Mouse (Mus musculus) hindbrain, embryonic 15.5 days (tissue): ENCODE measurements at regions not wholly inside any gene's neighbourhood (a gene's known extent, or its start where the extent isn't known, plus 50 kb on each side); places are given as distances from the start of the nearest gene placed in this dataset.

Experiments
- ATAC-seq: fragments of 200-750 bp; cut with Nextera tagmentation; 2 replicates; pipeline ENCODE4 v1.8.0; 2017; ENCODE audit warnings: low read depth, moderate number of reproducible peaks, moderate TSS enrichment; ENCODE audit not compliant: low FRiP score
- H3K27ac ChIP-seq: fragments of 300-500 bp; sonication (generic); replicated peaks from 2 replicates; pipeline ENCODE4 v1.5.1; 2015; ENCODE audit warnings: mild to moderate bottlenecking, inconsistent platforms
- H3K27me3 ChIP-seq: fragments of 300-500 bp; sonication (generic); 2 replicates; pipeline ENCODE4 v1.6.1; 2015; ENCODE audit warnings: control low read depth, inconsistent platforms
- H3K36me3 ChIP-seq: fragments of 300-500 bp; sonication (generic); 2 replicates; pipeline ENCODE4 v1.6.1; 2015; ENCODE audit warnings: control low read depth, inconsistent platforms
- H3K4me1 ChIP-seq: fragments of 300-500 bp; sonication (generic); replicated peaks from 2 replicates; pipeline ENCODE4 v1.6.1; 2015; ENCODE audit warnings: control low read depth, inconsistent platforms
- H3K4me2 ChIP-seq: fragments of 300-500 bp; sonication (generic); 2 replicates; pipeline ENCODE4 v1.6.1; 2015; ENCODE audit warnings: moderate library complexity, mild to moderate bottlenecking, inconsistent platforms
- H3K4me3 ChIP-seq: fragments of 300-500 bp; sonication (generic); 2 replicates; pipeline ENCODE4 v1.5.1; 2015; ENCODE audit warnings: mild to moderate bottlenecking, inconsistent platforms
- H3K9ac ChIP-seq: fragments of 300-500 bp; sonication (generic); 2 replicates; pipeline ENCODE4 v1.6.1; 2015; ENCODE audit warnings: inconsistent platforms
- H3K9me3 ChIP-seq: fragments of 300-500 bp; sonication (generic); 2 replicates; pipeline ENCODE4 v1.6.1; 2016; ENCODE audit warnings: control low read depth, inconsistent platforms
- WGBS: fragments of 180-500 bp; shearing (Covaris S2); methylation state at CpG from one replicate; pipeline ENCODE4 v1.1.7; 2015; 5-methylcytosine and 5-hydroxymethylcytosine counted together

GRCm38 (mm10) chr10:91535392-91535791 is 354.3 kb upstream of the Tmpo start:
- no peak for ATAC-seq
- no peak overlapping the region for H3K4me2 ChIP-seq
- 61% methylated on average over 2 of the region's 2 CpGs for WGBS
- H3K27me3 ChIP-seq: no peaks in the 10 kb centered on the region
- no peak overlapping the region for H3K9ac ChIP-seq
- H3K4me1 ChIP-seq: peaks cover 5% of the 10 kb centered on the region; the same call in 1 of the 2 replicates
- H3K36me3 ChIP-seq: no peaks in the 10 kb centered on the region
- H3K27ac ChIP-seq: no peak overlapping the region
- H3K9me3 ChIP-seq: no peaks in the 10 kb centered on the region
- no peak overlapping the region for H3K4me3 ChIP-seq

GRCm38 (mm10) chr10:91528305-91528704 is 347.2 kb upstream of the Tmpo start:
- Histone ChIP-seq H3K36me3 (no peaks in the 10 kb centered on the region), H3K9me3 (no peaks in the 10 kb centered on the region), H3K4me2 (no peak overlapping the region), H3K4me1 (no peaks in the 10 kb centered on the region), H3K27me3 (no peaks in the 10 kb centered on the region), H3K9ac (no peak overlapping the region), H3K4me3 (no peak overlapping the region), H3K27ac (no peak overlapping the region)
- ATAC-seq: no peak
- WGBS: 85% methylated on average over 2 of the region's 2 CpGs

GRCm38 (mm10) chr10:91521168-91521567 is 340.1 kb upstream of the Tmpo start:
- H3K4me1 ChIP-seq: no peaks in the 10 kb centered on the region
- ATAC-seq: no peak
- 62% methylated on average over 2 of the region's 2 CpGs for WGBS

GRCm38 (mm10) chr10:91515021-91515371 is 333.9 kb upstream of the Tmpo start:
- H3K27me3 ChIP-seq: no peaks in the 10 kb centered on the region
- no peak overlapping the region for H3K9ac ChIP-seq
- no peak overlapping the region for H3K4me3 ChIP-seq
- no peak for ATAC-seq
- no peaks in the 10 kb centered on the region for H3K4me1 ChIP-seq
- WGBS: 58% methylated on average over 2 of the region's 2 CpGs
- H3K27ac ChIP-seq: no peak overlapping the region
- no peaks in the 10 kb centered on the region for H3K9me3 ChIP-seq
- H3K36me3 ChIP-seq: no peaks in the 10 kb centered on the region
- H3K4me2 ChIP-seq: no peak overlapping the region

More at GRCm38 (mm10) chr10:91521168-91521567, 340.1 kb upstream of the Tmpo start:
- H3K4me3 ChIP-seq: no peak overlapping the region
- H3K4me2 ChIP-seq: no peak overlapping the region
- no peak overlapping the region for H3K9ac ChIP-seq
- H3K27ac ChIP-seq: no peak overlapping the region
- no peaks in the 10 kb centered on the region for H3K27me3 ChIP-seq
- H3K36me3 ChIP-seq: no peaks in the 10 kb centered on the region
- no peaks in the 10 kb centered on the region for H3K9me3 ChIP-seq

- Histone ChIP-seq H3K9ac (no peak overlapping the region), H3K36me3 (no peaks in the 10 kb centered on the region), H3K4me3 (no peak overlapping the region), H3K27ac (no peak overlapping the region), H3K4me2 (no peak overlapping the region), H3K4me1 (no peaks in the 10 kb centered on the region), H3K9me3 (no peaks in the 10 kb centered on the region), H3K27me3 (no peaks in the 10 kb centered on the region)
- ATAC-seq: no peak
- 79% methylated on average over 9 of the region's 9 CpGs for WGBS
These were observed 333.3 kb upstream of the Tmpo start for GRCm38 (mm10) chr10:91514163-91515020.

- H3K36me3 ChIP-seq: no peaks in the 10 kb centered on the region
- no peak for ATAC-seq
- no peaks in the 10 kb centered on the region for H3K4me1 ChIP-seq
- no peak overlapping the region for H3K9ac ChIP-seq
- no peaks in the 10 kb centered on the region for H3K9me3 ChIP-seq
- H3K4me3 ChIP-seq: no peak overlapping the region
- no peak overlapping the region for H3K27ac ChIP-seq
- WGBS: 90% methylated on average over 7 of the region's 7 CpGs
- H3K4me2 ChIP-seq: no peak overlapping the region
- H3K27me3 ChIP-seq: no peaks in the 10 kb centered on the region
These were observed 325.9 kb upstream of the Tmpo start for GRCm38 (mm10) chr10:91507038-91507437.

- Histone ChIP-seq H3K4me3 (no peak overlapping the region), H3K4me1 (no peaks in the 10 kb centered on the region), H3K27me3 (no peaks in the 10 kb centered on the region), H3K27ac (no peak overlapping the region), H3K4me2 (no peak overlapping the region), H3K9ac (no peak overlapping the region), H3K9me3 (no peaks in the 10 kb centered on the region), H3K36me3 (no peaks in the 10 kb centered on the region)
- no peak for ATAC-seq
- 59% methylated on average over 12 of the region's 12 CpGs for WGBS
These were observed 323.8 kb upstream of the Tmpo start for GRCm38 (mm10) chr10:91504891-91505290.

- Histone ChIP-seq H3K27ac (no peak overlapping the region), H3K4me2 (no peak overlapping the region), H3K4me1 (no peaks in the 10 kb centered on the region), H3K9me3 (no peaks in the 10 kb centered on the region), H3K27me3 (no peaks in the 10 kb centered on the region), H3K9ac (no peak overlapping the region), H3K36me3 (no peaks in the 10 kb centered on the region), H3K4me3 (no peak overlapping the region)
- ATAC-seq: no peak
- WGBS: 83% methylated on average over 4 of the region's 4 CpGs
These were observed 317.4 kb upstream of the Tmpo start for GRCm38 (mm10) chr10:91498543-91498942.

- no peaks in the 10 kb centered on the region for H3K9me3 ChIP-seq
- no peaks in the 10 kb centered on the region for H3K4me1 ChIP-seq
- WGBS: 96% methylated on average over 2 of the region's 2 CpGs
- no peak overlapping the region for H3K4me2 ChIP-seq
- H3K4me3 ChIP-seq: no peak overlapping the region
- H3K9ac ChIP-seq: no peak overlapping the region
- H3K27ac ChIP-seq: no peak overlapping the region
- no peaks in the 10 kb centered on the region for H3K36me3 ChIP-seq
- no peaks in the 10 kb centered on the region for H3K27me3 ChIP-seq
- ATAC-seq: no peak
These were observed 283.6 kb upstream of the Tmpo start for GRCm38 (mm10) chr10:91464691-91465090.

GRCm38 (mm10) chr10:91447974-91448703 is 267.0 kb upstream of the Tmpo start:
- Histone ChIP-seq H3K27ac (peak overlapping the region; percentile 6), H3K4me3 (no peak overlapping the region), H3K27me3 (no peaks in the 10 kb centered on the region), H3K9me3 (no peaks in the 10 kb centered on the region), H3K9ac (no peak overlapping the region), H3K4me2 (no peak overlapping the region), H3K4me1 (peaks cover 11% of the 10 kb centered on the region), H3K36me3 (no peaks in the 10 kb centered on the region)
- ATAC-seq: 0 out of 2 replicates have a peak, but pooled peaks have one; percentile 56
- 19% methylated on average over 10 of the region's 10 CpGs for WGBS

- Histone ChIP-seq H3K4me3 (no peak overlapping the region), H3K4me2 (no peak overlapping the region), H3K4me1 (peaks cover 8% of the 10 kb centered on the region), H3K27ac (no peak overlapping the region), H3K36me3 (no peaks in the 10 kb centered on the region), H3K9me3 (no peaks in the 10 kb centered on the region), H3K9ac (no peak overlapping the region), H3K27me3 (no peaks in the 10 kb centered on the region)
- 86% methylated on average over 2 of the region's 2 CpGs for WGBS
- no peak for ATAC-seq
These were observed 262.2 kb upstream of the Tmpo start for GRCm38 (mm10) chr10:91443321-91443720.

- Histone ChIP-seq H3K4me3 (no peak overlapping the region), H3K4me1 (peaks cover 14% of the 10 kb centered on the region), H3K4me2 (no peak overlapping the region), H3K9me3 (no peaks in the 10 kb centered on the region), H3K9ac (no peak overlapping the region), H3K27ac (no peak overlapping the region), H3K36me3 (no peaks in the 10 kb centered on the region), H3K27me3 (no peaks in the 10 kb centered on the region)
- ATAC-seq: no peak
- WGBS: 71% methylated on average over 3 of the region's 3 CpGs
These were observed 258.9 kb upstream of the Tmpo start for GRCm38 (mm10) chr10:91440051-91440450.
